Comparison of ENCODE assay signal across 25 mouse cellular contexts in the genomic region with DNA sequence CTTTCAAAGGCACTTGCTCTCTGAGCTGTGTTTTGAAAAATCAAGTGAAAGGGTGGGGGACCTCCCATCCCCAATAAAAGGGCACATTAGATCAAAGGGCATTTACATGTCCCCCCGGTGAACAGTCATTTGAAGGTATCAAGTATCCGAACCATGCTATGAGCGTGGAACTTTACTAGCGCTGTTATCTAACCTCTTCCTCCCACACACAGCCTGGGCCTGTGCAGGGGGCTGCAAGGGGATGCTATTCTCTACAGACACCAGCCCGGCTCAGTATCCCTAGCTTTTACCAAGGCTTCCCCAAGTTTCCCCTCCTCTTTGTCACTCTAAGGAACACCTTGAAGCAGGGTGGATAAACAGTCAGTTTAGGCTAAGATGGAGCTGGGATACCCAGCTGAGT. TPM values are rescaled to one million over a fixed set of nuclear protein-coding genes. Genes with fewer than 3 reads are reported as not detected.
DNase-seq lines count a peak whose midpoint lies in the region; ATAC-seq lines count a peak whose summit lies in the region.
"Had no signal": no experiment of that assay in that cellular context is flagged by ENCODE, and none has a peak within 500 bp of the region (broad histone marks: within the 10 kb centered on the region; RNA-seq: fewer than 3 reads in every experiment).

No protein-coding gene starts in this region.

- no peak overlapping the region for H3K4me3 ChIP-seq in forebrain, embryonic 10.5 days
- no peak overlapping the region for H3K4me3 ChIP-seq in forebrain, embryonic 16.5 days (replicated peaks; ENCODE audit: low read length)
- no peak overlapping the region for H3K4me3 ChIP-seq in kidney, embryonic 14.5 days (ENCODE audit: low read length)
- no peak overlapping the region for H3K4me3 ChIP-seq in midbrain, embryonic 13.5 days (replicated peaks)
- no peak overlapping the region for H3K4me3 ChIP-seq in midbrain, embryonic 16.5 days (ENCODE audit: low read depth, low read length)
- no peak overlapping the region for H3K4me3 ChIP-seq in neural tube, embryonic 11.5 days (ENCODE audit: low read depth, low read length)
- H3K4me3 ChIP-seq in intestine, embryonic 16.5 days (ENCODE audit: low read length) = no peak overlapping the region
- H3K4me3 ChIP-seq: embryonic facial prominence, embryonic 13.5 days; erythroblast, embryonic 14.5 days; heart, embryonic 15.5 days; left cerebral cortex, adult 2 months; midbrain, embryonic 12.5 days had no signal

- 28% methylated on average over 5 of the region's 5 CpGs for WGBS in forebrain, embryonic 10.5 days
- WGBS in forebrain, embryonic 16.5 days = 36% methylated on average over 5 of the region's 5 CpGs
- WGBS in kidney, embryonic 14.5 days = 16% methylated on average over 5 of the region's 5 CpGs
- 15% methylated on average over 5 of the region's 5 CpGs for WGBS in midbrain, embryonic 13.5 days
- WGBS in midbrain, embryonic 16.5 days = 15% methylated on average over 5 of the region's 5 CpGs
- WGBS in neural tube, embryonic 11.5 days = 7% methylated on average over 5 of the region's 5 CpGs
- 58% methylated on average over 5 of the region's 5 CpGs for WGBS in intestine, embryonic 16.5 days

- H3K36me3 ChIP-seq in forebrain, embryonic 10.5 days (replicated peaks) = no peaks in the 10 kb centered on the region
- no peaks in the 10 kb centered on the region for H3K36me3 ChIP-seq in forebrain, embryonic 16.5 days (ENCODE audit: control insufficient read depth, insufficient read depth)
- no peaks in the 10 kb centered on the region for H3K36me3 ChIP-seq in kidney, embryonic 14.5 days (ENCODE audit: control insufficient read depth, insufficient read depth, low read length)
- no peaks in the 10 kb centered on the region for H3K36me3 ChIP-seq in midbrain, embryonic 13.5 days
- H3K36me3 ChIP-seq in midbrain, embryonic 16.5 days (ENCODE audit: control insufficient read depth, insufficient read depth, low read length) = no peaks in the 10 kb centered on the region
- H3K36me3 ChIP-seq in neural tube, embryonic 11.5 days (ENCODE audit: control insufficient read depth, insufficient read depth, low read length) = no peaks in the 10 kb centered on the region
- H3K36me3 ChIP-seq in intestine, embryonic 16.5 days (ENCODE audit: control insufficient read depth, insufficient read depth, low read length) = no peaks in the 10 kb centered on the region
- H3K36me3 ChIP-seq: embryonic facial prominence, embryonic 13.5 days; heart, embryonic 15.5 days; midbrain, embryonic 12.5 days had no signal

- no peak for ATAC-seq in forebrain, embryonic 16.5 days
- ATAC-seq in kidney, embryonic 14.5 days (ENCODE audit: low FRiP score, low TSS enrichment) = peak; percentile 71; the same call in 1 of the 2 replicates
- ATAC-seq in midbrain, embryonic 13.5 days = peak; percentile 56; the same call in 1 of the 2 replicates
- no peak for ATAC-seq in midbrain, embryonic 16.5 days
- ATAC-seq in neural tube, embryonic 11.5 days (ENCODE audit: insufficient read depth, low FRiP score, low TSS enrichment) = no peak
- ATAC-seq in intestine, embryonic 16.5 days = no peak
- ATAC-seq: CD4-positive, CD25-positive, alpha-beta regulatory T cell, adult 4 months had no signal

- no peak overlapping the region for H3K9ac ChIP-seq in forebrain, embryonic 16.5 days (replicated peaks; ENCODE audit: low read depth, low read length)
- H3K9ac ChIP-seq in kidney, embryonic 14.5 days (ENCODE audit: low read depth, low read length) = no peak overlapping the region
- H3K9ac ChIP-seq in midbrain, embryonic 13.5 days (replicated peaks) = no peak overlapping the region
- no peak overlapping the region for H3K9ac ChIP-seq in midbrain, embryonic 16.5 days (ENCODE audit: low read depth, low read length)
- no peak overlapping the region for H3K9ac ChIP-seq in neural tube, embryonic 11.5 days (ENCODE audit: low read length)
- no peak overlapping the region for H3K9ac ChIP-seq in intestine, embryonic 16.5 days (ENCODE audit: low read depth, low read length)
- H3K9ac ChIP-seq: embryonic facial prominence, embryonic 13.5 days; heart, embryonic 15.5 days; midbrain, embryonic 12.5 days had no signal

- H3K9me3 ChIP-seq in forebrain, embryonic 10.5 days = no peaks in the 10 kb centered on the region
- H3K9me3 ChIP-seq in forebrain, embryonic 16.5 days (ENCODE audit: control insufficient read depth, low read length) = no peaks in the 10 kb centered on the region
- H3K9me3 ChIP-seq in kidney, embryonic 14.5 days (ENCODE audit: control insufficient read depth, low read length) = no peaks in the 10 kb centered on the region
- H3K9me3 ChIP-seq in midbrain, embryonic 13.5 days = no peaks in the 10 kb centered on the region
- no peaks in the 10 kb centered on the region for H3K9me3 ChIP-seq in midbrain, embryonic 16.5 days (replicated peaks; ENCODE audit: control insufficient read depth, low read length, poor library complexity, severe bottlenecking)
- H3K9me3 ChIP-seq in neural tube, embryonic 11.5 days (ENCODE audit: control insufficient read depth, low read length) = no peaks in the 10 kb centered on the region
- H3K9me3 ChIP-seq in intestine, embryonic 16.5 days (ENCODE audit: control insufficient read depth, low read length) = no peaks in the 10 kb centered on the region
- H3K9me3 ChIP-seq: embryonic facial prominence, embryonic 13.5 days; heart, embryonic 15.5 days; midbrain, embryonic 12.5 days had no signal

- no peak for DNase-seq in forebrain, embryonic 10.5 days (ENCODE audit: extremely low spot score, low spot score)
- DNase-seq in kidney, adult 11 months = no peak
- no peak for DNase-seq in neural tube, embryonic 11.5 days (ENCODE audit: low spot score)
- DNase-seq: adrenal gland, postnatal 36 days; cerebellum, adult 9-10 months; gastrocnemius, postnatal 36 days; heart, postnatal 4 days; kidney, adult 18-20 months; lung, adult 18-20 months; lung, postnatal 10 days; right cerebral cortex, postnatal 14 days; thymus, adult 2 months had no signal

- peak overlapping the region; percentile 44; the same call in 1 of the 2 replicates for H3K27ac ChIP-seq in forebrain, embryonic 10.5 days
- no peak overlapping the region for H3K27ac ChIP-seq in forebrain, embryonic 16.5 days (ENCODE audit: low read length)
- no peak overlapping the region for H3K27ac ChIP-seq in kidney, embryonic 14.5 days (ENCODE audit: low read depth, low read length)
- H3K27ac ChIP-seq in midbrain, embryonic 13.5 days = no peak overlapping the region
- no peak overlapping the region for H3K27ac ChIP-seq in midbrain, embryonic 16.5 days (ENCODE audit: low read length)
- peak overlapping the region; percentile 34; the same call in 1 of the 2 replicates for H3K27ac ChIP-seq in neural tube, embryonic 11.5 days (ENCODE audit: low read depth, low read length)
- H3K27ac ChIP-seq in intestine, embryonic 16.5 days (ENCODE audit: low read length) = no peak overlapping the region
- H3K27ac ChIP-seq: embryonic facial prominence, embryonic 13.5 days; heart, embryonic 15.5 days; left cerebral cortex, adult 2 months; midbrain, embryonic 12.5 days; stomach, postnatal 0 days had no signal

- H3K27me3 ChIP-seq in forebrain, embryonic 10.5 days (ENCODE audit: poor library complexity, severe bottlenecking) = peaks cover 32% of the 10 kb centered on the region; the same call in 1 of the 2 replicates
- no peaks in the 10 kb centered on the region for H3K27me3 ChIP-seq in forebrain, embryonic 16.5 days (replicated peaks; ENCODE audit: control insufficient read depth, insufficient read depth, low read length)
- no peaks in the 10 kb centered on the region for H3K27me3 ChIP-seq in kidney, embryonic 14.5 days (ENCODE audit: control insufficient read depth, insufficient read depth, low read length)
- H3K27me3 ChIP-seq in midbrain, embryonic 13.5 days = no peaks in the 10 kb centered on the region
- no peaks in the 10 kb centered on the region for H3K27me3 ChIP-seq in midbrain, embryonic 16.5 days (ENCODE audit: control insufficient read depth, insufficient read depth, low read depth, low read length)
- H3K27me3 ChIP-seq in neural tube, embryonic 11.5 days (ENCODE audit: control insufficient read depth, insufficient read depth, low read length) = no peaks in the 10 kb centered on the region
- H3K27me3 ChIP-seq in intestine, embryonic 16.5 days (replicated peaks; ENCODE audit: control insufficient read depth, insufficient read depth, low read length) = no peaks in the 10 kb centered on the region
- H3K27me3 ChIP-seq: embryonic facial prominence, embryonic 13.5 days; heart, embryonic 15.5 days; midbrain, embryonic 12.5 days had no signal

- H3K4me2 ChIP-seq in forebrain, embryonic 16.5 days (ENCODE audit: low read length) = no peak overlapping the region
- no peak overlapping the region for H3K4me2 ChIP-seq in kidney, embryonic 14.5 days (replicated peaks; ENCODE audit: low read depth, low read length)
- H3K4me2 ChIP-seq in midbrain, embryonic 13.5 days (replicated peaks) = no peak overlapping the region
- no peak overlapping the region for H3K4me2 ChIP-seq in midbrain, embryonic 16.5 days (ENCODE audit: low read length)
- no peak overlapping the region for H3K4me2 ChIP-seq in neural tube, embryonic 11.5 days (ENCODE audit: low read depth)
- H3K4me2 ChIP-seq in intestine, embryonic 16.5 days (ENCODE audit: low read depth, low read length) = no peak overlapping the region
- H3K4me2 ChIP-seq: embryonic facial prominence, embryonic 13.5 days; liver, embryonic 11.5 days had no signal

- H3K4me1 ChIP-seq in forebrain, embryonic 10.5 days = peaks cover 26% of the 10 kb centered on the region
- H3K4me1 ChIP-seq in forebrain, embryonic 16.5 days (replicated peaks; ENCODE audit: control insufficient read depth, insufficient read depth, low read length) = no peaks in the 10 kb centered on the region
- peaks cover 13% of the 10 kb centered on the region; the same call in 1 of the 2 replicates for H3K4me1 ChIP-seq in kidney, embryonic 14.5 days (ENCODE audit: control insufficient read depth, insufficient read depth, low read length)
- peaks cover 9% of the 10 kb centered on the region for H3K4me1 ChIP-seq in midbrain, embryonic 13.5 days (replicated peaks)
- peaks cover 3% of the 10 kb centered on the region; the same call in 1 of the 2 replicates for H3K4me1 ChIP-seq in midbrain, embryonic 16.5 days (ENCODE audit: control insufficient read depth, insufficient read depth, low read length)
- H3K4me1 ChIP-seq in neural tube, embryonic 11.5 days (ENCODE audit: control insufficient read depth, insufficient read depth, low read length) = peaks cover 11% of the 10 kb centered on the region; the same call in 1 of the 2 replicates
- peaks cover 9% of the 10 kb centered on the region for H3K4me1 ChIP-seq in intestine, embryonic 16.5 days (ENCODE audit: control insufficient read depth, insufficient read depth, low read length)

RNA-seq across cellular contexts. Expression of a gene that starts 54.5 kb away (rescaled TPM):
- 9.6 and 10.5 TPM in 2 replicates for polyA plus RNA-seq in forebrain, embryonic 10.5 days (2016; fragmentation: Nextera tagmentation; extraction: Ambion mirVana)
- polyA plus RNA-seq in forebrain, embryonic 16.5 days (2015; fragmentation: Nextera tagmentation; extraction: Ambion mirVana) = 31.1 and 43.9 TPM in 2 replicates
- polyA plus RNA-seq in kidney, embryonic 14.5 days (2014; fragmentation: Nextera tagmentation; extraction: Ambion mirVana) = 5.5 and 7.1 TPM in 2 replicates
- 15.9 and 18.7 TPM in 2 replicates for polyA plus RNA-seq in midbrain, embryonic 13.5 days (2015; fragmentation: Nextera tagmentation; extraction: Ambion mirVana)
- polyA plus RNA-seq in midbrain, embryonic 16.5 days (2015; fragmentation: Nextera tagmentation; extraction: Ambion mirVana) = 23.4 and 33.3 TPM in 2 replicates
- 35.6 and 40.9 TPM in 2 replicates for polyA plus RNA-seq in neural tube, embryonic 11.5 days (2014; fragmentation: Nextera tagmentation; extraction: Ambion mirVana)
- 23.0 and 23.7 TPM in 2 replicates for polyA plus RNA-seq in intestine, embryonic 16.5 days (2015; fragmentation: Nextera tagmentation; extraction: Ambion mirVana)

Comparison
In these comparisons a context has a peak if more than half of its experiments do, and no peak if none do; other contexts are left out.
1. H3K27ac ChIP-seq: peak in forebrain, embryonic 10.5 days (single experiment) and neural tube, embryonic 11.5 days (single experiment); none in forebrain, embryonic 16.5 days (single experiment), kidney, embryonic 14.5 days (single experiment), midbrain, embryonic 13.5 days (single experiment), midbrain, embryonic 16.5 days (single experiment) and intestine, embryonic 16.5 days (single experiment).
2. ATAC-seq: peak in kidney, embryonic 14.5 days (single experiment) and midbrain, embryonic 13.5 days (single experiment); none in forebrain, embryonic 16.5 days (single experiment), midbrain, embryonic 16.5 days (single experiment), neural tube, embryonic 11.5 days (single experiment) and intestine, embryonic 16.5 days (single experiment).